Mouse (Mus musculus): ENCODE results near the gene Msx1.

DNA sequence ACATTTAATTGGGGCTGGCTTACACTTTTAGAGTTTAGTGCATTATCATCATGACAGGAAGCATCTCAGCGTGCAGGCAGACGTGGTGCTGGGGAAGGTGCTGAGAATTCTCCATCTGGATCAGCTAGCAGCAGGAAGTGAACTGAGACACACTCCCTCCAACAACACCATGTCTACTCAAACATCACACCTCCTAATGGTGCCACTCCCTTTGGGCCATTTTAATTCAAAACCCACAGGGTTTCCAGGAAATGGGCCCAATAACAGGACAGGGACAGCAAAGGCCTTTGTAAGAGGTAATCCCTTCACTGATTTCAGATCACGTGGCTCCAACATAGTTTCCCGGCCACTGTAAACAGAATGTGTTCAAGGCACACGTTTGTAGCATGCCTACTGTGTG is 31.7 kb upstream of the Msx1 start:
- TF ChIP-seq CTCF (IDR thresholded peaks at IDR 0.05; ENCODE audit: low read depth, low read length): no peak
- no peak for TF ChIP-seq POLR2A (IDR thresholded peaks at IDR 0.05; ENCODE audit: insufficient read depth, low read length)
- no peak for TF ChIP-seq EP300 (IDR thresholded peaks at IDR 0.05; ENCODE audit: insufficient read depth, low read depth, low read length)
